Mouse (Mus musculus): Measurements from ENCODE around the gene Znrf4.

Znrf4 gene

GRCm38 (mm10) chr17:56487441-56487888 is 24.8 kb downstream of the Znrf4 start:
- DNase-seq = no peak

- no peak for DNase-seq
These were observed 26.3 kb downstream of the Znrf4 start for GRCm38 (mm10) chr17:56485926-56486325.

GRCm38 (mm10) chr17:56485118-56485517 is 27.1 kb downstream of the Znrf4 start:
- no peak for DNase-seq

GRCm38 (mm10) chr17:56482671-56483070 is 29.6 kb downstream of the Znrf4 start:
- no peak for DNase-seq

GRCm38 (mm10) chr17:56479358-56479757 is 32.9 kb downstream of the Znrf4 start:
- DNase-seq = peak in 1 of 2 experiments; percentile 51

GRCm38 (mm10) chr17:56478191-56478611 is 34.0 kb downstream of the Znrf4 start:
- no peak for DNase-seq

- no peak for DNase-seq
These were observed 34.9 kb downstream of the Znrf4 start for GRCm38 (mm10) chr17:56477191-56477818.

GRCm38 (mm10) chr17:56476402-56476752 is 35.9 kb downstream of the Znrf4 start, which contains the start of gene Ptprs:
Ptprs (minus strand) TSS chr17:56476483.
- peak; percentile 84 to 86 for DNase-seq

GRCm38 (mm10) chr17:56475584-56476401 is 36.4 kb downstream of the Znrf4 start:
- DNase-seq = peak; percentile 45 to 51

- DNase-seq = no peak
These were observed 37.2 kb downstream of the Znrf4 start for GRCm38 (mm10) chr17:56474831-56475581.

- DNase-seq = no peak
These were observed 37.9 kb downstream of the Znrf4 start for GRCm38 (mm10) chr17:56474311-56474830.

GRCm38 (mm10) chr17:56473611-56473905 is 38.7 kb downstream of the Znrf4 start:
- DNase-seq = no peak

GRCm38 (mm10) chr17:56472733-56473610 is 39.3 kb downstream of the Znrf4 start:
- DNase-seq = peak; percentile 51 to 54

GRCm38 (mm10) chr17:56472121-56472520 is 40.1 kb downstream of the Znrf4 start:
- no peak for DNase-seq

- DNase-seq = no peak
These were observed 41.1 kb downstream of the Znrf4 start for GRCm38 (mm10) chr17:56471136-56471535.

GRCm38 (mm10) chr17:56470571-56470970 is 41.7 kb downstream of the Znrf4 start:
- DNase-seq = no peak

- DNase-seq = no peak
These were observed 42.2 kb downstream of the Znrf4 start for GRCm38 (mm10) chr17:56470001-56470436.

- no peak for DNase-seq
These were observed 43.0 kb downstream of the Znrf4 start for GRCm38 (mm10) chr17:56469275-56469674.

GRCm38 (mm10) chr17:56468870-56469269 is 43.4 kb downstream of the Znrf4 start:
- DNase-seq = no peak

GRCm38 (mm10) chr17:56468380-56468779 is 43.9 kb downstream of the Znrf4 start:
- no peak for DNase-seq

- no peak for DNase-seq
These were observed 44.8 kb downstream of the Znrf4 start for GRCm38 (mm10) chr17:56467456-56467884.

- no peak for DNase-seq
These were observed 45.5 kb downstream of the Znrf4 start for GRCm38 (mm10) chr17:56466747-56467146.

Data from thymus, adult 18-20 months (tissue).